Mouse (Mus musculus): ENCODE results near the gene Castor2. TPM values are rescaled to one million over a fixed set of nuclear protein-coding genes. Genes with fewer than 3 reads are reported as not detected.

Castor2 gene
- total and polyA plus RNA-seq, 2 experiments from 2014 or later, result 3.9 to 5.2 TPM

DNA sequence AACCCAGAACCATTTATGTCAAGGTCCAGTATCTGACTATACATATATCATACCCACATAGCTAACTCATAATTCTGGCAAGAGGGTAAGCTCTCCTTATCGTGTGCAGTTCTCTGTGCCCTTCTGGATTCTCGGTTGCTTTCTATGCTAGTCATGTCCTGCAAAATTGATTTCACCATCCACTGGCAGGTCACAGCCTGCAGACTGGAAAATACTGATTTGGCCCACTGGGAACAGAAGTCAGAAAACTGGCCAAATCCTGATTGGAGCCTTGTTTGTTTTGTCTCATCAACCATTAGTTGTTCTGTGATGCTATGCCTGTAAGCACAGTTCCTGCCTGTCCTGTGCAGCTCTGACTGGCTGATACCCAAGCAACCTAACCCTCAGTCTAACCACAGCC lies 3.7 kb upstream of the Castor2 start:
- H3K36me3 ChIP-seq (replicated peaks; ENCODE audit: control insufficient read depth, insufficient read depth, low read length), result no peaks in the 10 kb centered on the region

GRCm38 (mm10) chr5:134098341-134098902 lies 1.1 kb upstream of the Castor2 start:
- peak overlapping the region; percentile 95 for H3K4me2 ChIP-seq (ENCODE audit: low read depth, low read length)
- H3K4me1 ChIP-seq (ENCODE audit: control insufficient read depth, insufficient read depth), result peaks cover 12% of the 10 kb centered on the region
- H3K27ac ChIP-seq (ENCODE audit: low read depth), result no peak overlapping the region; the same call in 1 of the 2 replicates
- DNase-seq (ENCODE audit: low spot score), result no peak
- no peaks in the 10 kb centered on the region for H3K9me3 ChIP-seq (replicated peaks; ENCODE audit: control insufficient read depth, low read length)
- TF ChIP-seq CTCF (IDR thresholded peaks at IDR 0.05; ENCODE audit: low read depth) (no peak), EP300 (IDR thresholded peaks at IDR 0.05; ENCODE audit: low read depth) (no peak)
- H3K4me3 ChIP-seq (ENCODE audit: low read depth, low read length), result peak overlapping the region; percentile 74
- no peak for ATAC-seq (ENCODE audit: insufficient read depth, low read depth)
- no peaks in the 10 kb centered on the region for H3K36me3 ChIP-seq (replicated peaks; ENCODE audit: control insufficient read depth, insufficient read depth, low read length)
- 49% methylated on average over 13 of the region's 13 CpGs for WGBS
- H3K27me3 ChIP-seq (ENCODE audit: control insufficient read depth, insufficient read depth, low read length), result no peaks in the 10 kb centered on the region
- peak overlapping the region; percentile 77 for H3K9ac ChIP-seq (replicated peaks; ENCODE audit: low read depth, low read length)

More for the DNA sequence above, 3.7 kb upstream of the Castor2 start:
- WGBS, result 72% methylated on average over 2 of the region's 2 CpGs
- no peak overlapping the region for H3K9ac ChIP-seq (replicated peaks; ENCODE audit: low read depth, low read length)
- DNase-seq (ENCODE audit: low spot score) (no peak), ATAC-seq (ENCODE audit: insufficient read depth, low read depth) (no peak)
- H3K27ac ChIP-seq (ENCODE audit: low read depth), result no peak overlapping the region
- no peak overlapping the region for H3K4me3 ChIP-seq (ENCODE audit: low read depth, low read length)
- H3K4me2 ChIP-seq (ENCODE audit: low read depth, low read length), result no peak overlapping the region
- H3K9me3 ChIP-seq (replicated peaks; ENCODE audit: control insufficient read depth, low read length), result no peaks in the 10 kb centered on the region
- peaks cover 10% of the 10 kb centered on the region for H3K4me1 ChIP-seq (ENCODE audit: control insufficient read depth, insufficient read depth)
- TF ChIP-seq CTCF (IDR thresholded peaks at IDR 0.05; ENCODE audit: low read depth) (no peak), EP300 (IDR thresholded peaks at IDR 0.05; ENCODE audit: low read depth) (no peak)
- no peaks in the 10 kb centered on the region for H3K27me3 ChIP-seq (ENCODE audit: control insufficient read depth, insufficient read depth, low read length)

- peak overlapping the region; percentile 95 for H3K4me2 ChIP-seq (ENCODE audit: low read depth, low read length)
- WGBS, result under 1% methylated on average over 17 of the region's 17 CpGs
- H3K4me1 ChIP-seq (ENCODE audit: control insufficient read depth, insufficient read depth), result peaks cover 12% of the 10 kb centered on the region
- TF ChIP-seq CTCF (IDR thresholded peaks at IDR 0.05; ENCODE audit: low read depth) (no peak), EP300 (IDR thresholded peaks at IDR 0.05; ENCODE audit: low read depth) (no peak)
- H3K27me3 ChIP-seq (ENCODE audit: control insufficient read depth, insufficient read depth, low read length), result no peaks in the 10 kb centered on the region
- no peaks in the 10 kb centered on the region for H3K9me3 ChIP-seq (replicated peaks; ENCODE audit: control insufficient read depth, low read length)
- H3K9ac ChIP-seq (replicated peaks; ENCODE audit: low read depth, low read length), result peak overlapping the region; percentile 77
- peak overlapping the region; percentile 39 for H3K27ac ChIP-seq (ENCODE audit: low read depth)
- peak overlapping the region; percentile 74 for H3K4me3 ChIP-seq (ENCODE audit: low read depth, low read length)
- ATAC-seq (ENCODE audit: insufficient read depth, low read depth) (peak; percentile 51), DNase-seq (ENCODE audit: low spot score) (peak; percentile 17)
- no peaks in the 10 kb centered on the region for H3K36me3 ChIP-seq (replicated peaks; ENCODE audit: control insufficient read depth, insufficient read depth, low read length)
These were observed 535 bp upstream of the Castor2 start for GRCm38 (mm10) chr5:134098976-134099375.

- Histone ChIP-seq H3K27ac (ENCODE audit: low read depth) (no peak overlapping the region), H3K4me3 (ENCODE audit: low read depth, low read length) (peak overlapping the region; percentile 74), H3K36me3 (replicated peaks; ENCODE audit: control insufficient read depth, insufficient read depth, low read length) (no peaks in the 10 kb centered on the region), H3K27me3 (ENCODE audit: control insufficient read depth, insufficient read depth, low read length) (no peaks in the 10 kb centered on the region), H3K9me3 (replicated peaks; ENCODE audit: control insufficient read depth, low read length) (no peaks in the 10 kb centered on the region), H3K4me1 (ENCODE audit: control insufficient read depth, insufficient read depth) (peaks cover 12% of the 10 kb centered on the region), H3K9ac (replicated peaks; ENCODE audit: low read depth, low read length) (peak overlapping the region; percentile 77), H3K4me2 (ENCODE audit: low read depth, low read length) (peak overlapping the region; percentile 95)
- no peak for TF ChIP-seq EP300 (IDR thresholded peaks at IDR 0.05; ENCODE audit: low read depth)
- no peak for TF ChIP-seq CTCF (IDR thresholded peaks at IDR 0.05; ENCODE audit: low read depth)
- no peak for ATAC-seq (ENCODE audit: insufficient read depth, low read depth)
- WGBS, result 8% methylated on average over 17 of the region's 17 CpGs
- no peak for DNase-seq (ENCODE audit: low spot score)
These were observed 791 bp downstream of the Castor2 start for GRCm38 (mm10) chr5:134100232-134100771.

DNA sequence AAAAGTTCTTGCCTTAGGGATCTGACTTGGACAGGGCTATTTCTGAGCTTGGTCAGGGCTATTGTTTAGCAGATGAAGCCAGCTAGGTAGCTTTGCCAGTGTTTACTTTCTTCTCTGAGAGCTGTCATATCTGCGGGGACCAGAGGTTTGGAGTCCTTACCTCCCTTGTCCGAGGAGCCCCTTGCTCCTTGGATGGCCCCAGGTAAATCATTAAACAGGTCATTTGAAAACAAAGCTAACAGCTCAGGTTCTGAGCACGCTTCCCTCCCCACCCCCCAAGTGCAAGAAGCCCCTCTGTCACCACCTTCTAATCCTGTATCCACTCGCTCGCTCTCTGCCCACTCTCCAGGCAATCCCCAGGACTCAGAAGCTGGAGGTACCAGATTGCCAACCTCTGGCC lies 1.8 kb downstream of the Castor2 start:
- H3K36me3 ChIP-seq (replicated peaks; ENCODE audit: control insufficient read depth, insufficient read depth, low read length), result no peaks in the 10 kb centered on the region
- no peaks in the 10 kb centered on the region for H3K9me3 ChIP-seq (replicated peaks; ENCODE audit: control insufficient read depth, low read length)
- no peaks in the 10 kb centered on the region for H3K27me3 ChIP-seq (ENCODE audit: control insufficient read depth, insufficient read depth, low read length)
- no peak for TF ChIP-seq EP300 (IDR thresholded peaks at IDR 0.05; ENCODE audit: low read depth)
- no peak for TF ChIP-seq CTCF (IDR thresholded peaks at IDR 0.05; ENCODE audit: low read depth)
- no peak overlapping the region for H3K4me2 ChIP-seq (ENCODE audit: low read depth, low read length)
- no peak overlapping the region for H3K9ac ChIP-seq (replicated peaks; ENCODE audit: low read depth, low read length)
- H3K4me1 ChIP-seq (ENCODE audit: control insufficient read depth, insufficient read depth), result peaks cover 12% of the 10 kb centered on the region
- WGBS, result 84% methylated on average over 5 of the region's 5 CpGs
- no peak for DNase-seq (ENCODE audit: low spot score)
- ATAC-seq (ENCODE audit: insufficient read depth, low read depth), result no peak
- no peak overlapping the region for H3K27ac ChIP-seq (ENCODE audit: low read depth)
- H3K4me3 ChIP-seq (ENCODE audit: low read depth, low read length), result no peak overlapping the region

DNA sequence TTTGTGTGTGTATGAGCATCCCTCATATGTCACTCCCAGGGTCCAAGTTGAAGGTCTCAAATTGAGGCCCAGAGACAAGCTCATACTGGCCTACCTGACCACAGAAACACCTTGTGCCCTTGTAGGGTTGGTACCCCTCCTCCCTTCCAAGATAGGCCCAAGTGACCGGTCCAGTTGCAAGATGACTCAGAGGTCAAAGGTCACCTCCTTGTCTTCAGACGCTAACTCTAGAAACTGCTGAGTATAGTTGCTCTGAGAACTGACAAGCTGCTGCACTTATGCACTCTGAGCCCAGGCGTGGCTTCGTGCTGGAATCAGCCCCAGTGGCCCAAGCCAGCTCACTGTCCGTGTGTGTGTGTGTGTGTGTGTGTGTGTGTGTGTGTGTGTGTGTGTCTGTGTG lies 2.4 kb downstream of the Castor2 start:
- Histone ChIP-seq H3K4me2 (ENCODE audit: low read depth, low read length) (no peak overlapping the region), H3K9ac (replicated peaks; ENCODE audit: low read depth, low read length) (no peak overlapping the region), H3K27ac (ENCODE audit: low read depth) (no peak overlapping the region), H3K36me3 (replicated peaks; ENCODE audit: control insufficient read depth, insufficient read depth, low read length) (no peaks in the 10 kb centered on the region), H3K4me3 (ENCODE audit: low read depth, low read length) (no peak overlapping the region), H3K27me3 (ENCODE audit: control insufficient read depth, insufficient read depth, low read length) (no peaks in the 10 kb centered on the region), H3K4me1 (ENCODE audit: control insufficient read depth, insufficient read depth) (peaks cover 12% of the 10 kb centered on the region), H3K9me3 (replicated peaks; ENCODE audit: control insufficient read depth, low read length) (no peaks in the 10 kb centered on the region)
- WGBS, result 35% methylated on average over 5 of the region's 5 CpGs
- no peak for TF ChIP-seq CTCF (IDR thresholded peaks at IDR 0.05; ENCODE audit: low read depth)
- TF ChIP-seq EP300 (IDR thresholded peaks at IDR 0.05; ENCODE audit: low read depth), result no peak
- DNase-seq (ENCODE audit: low spot score) (no peak), ATAC-seq (ENCODE audit: insufficient read depth, low read depth) (no peak)

Measured in heart, postnatal 0 days (tissue).